Mouse (Mus musculus) CH12.LX (cell line): Measurements from ENCODE around the gene Ifit1bl2. TPM values are rescaled to one million over a fixed set of nuclear protein-coding genes. Genes with fewer than 3 reads are reported as not detected.

Experiments used
- DNase-seq: peaks from one replicate; pipeline ENCODE4 v3.0.0-alpha.2; 2013; ENCODE audit errors: extremely low read depth
- H3K27ac ChIP-seq: 2 replicates; pipeline ENCODE4 v1.5.1; 2012; ENCODE audit warnings: low read depth, mild to moderate bottlenecking, control low read depth, moderate library complexity; ENCODE audit not compliant: insufficient read depth
- H3K27me3 ChIP-seq: replicated peaks from 2 replicates; pipeline ENCODE3; 2012; ENCODE audit warnings: inconsistent platforms
- H3K36me3 ChIP-seq, 2 experiments: replicated peaks in 1 of 2; 2 replicates each; pipeline versions ENCODE3 to v1.6.1; 2012; ENCODE audit warnings: inconsistent platforms in 1 of 2, low read length in 1 of 2, mild to moderate bottlenecking in 1 of 2, mixed read lengths in 1 of 2, moderate library complexity in 1 of 2; ENCODE audit not compliant: control insufficient read depth in 1 of 2, insufficient read depth in 1 of 2
- H3K4me1 ChIP-seq, 2 experiments: 2 replicates each; pipeline ENCODE4 v1.6.1; 2012; ENCODE audit warnings: inconsistent platforms in 1 of 2, moderate library complexity in 1 of 2; ENCODE audit not compliant: insufficient read depth in 2 of 2, control insufficient read depth in 1 of 2
- H3K4me2 ChIP-seq: 2 replicates; pipeline ENCODE4 v1.6.1; 2012; ENCODE audit warnings: low read depth, mild to moderate bottlenecking, control low read depth; ENCODE audit not compliant: poor library complexity, insufficient read depth, severe bottlenecking
- H3K4me3 ChIP-seq, 3 experiments: fragments of 150-350 bp in 1 of 3; sonication (generic) in 1 of 3; replicated peaks in 1 of 3; 2 replicates each; pipeline versions ENCODE3 to v1.5.1; 2011 to 2012; ENCODE audit warnings: low read depth in 2 of 3, low read length in 2 of 3, mild to moderate bottlenecking in 2 of 3, moderate library complexity in 2 of 3, control low read depth in 1 of 3, improper control_type of control experiment in 1 of 3, inconsistent platforms in 1 of 3, mixed read lengths in 1 of 3; ENCODE audit not compliant: poor library complexity in 1 of 3
- H3K79me2 ChIP-seq: replicated peaks from 2 replicates; pipeline ENCODE4 v1.6.1; 2012; ENCODE audit warnings: mild to moderate bottlenecking, moderate library complexity; ENCODE audit not compliant: control insufficient read depth, poor library complexity, insufficient read depth, severe bottlenecking; ENCODE audit errors: extremely low read depth
- H3K9ac ChIP-seq: 2 replicates; pipeline ENCODE4 v1.6.1; 2012; ENCODE audit warnings: low read depth, mild to moderate bottlenecking, control low read depth, moderate library complexity; ENCODE audit not compliant: insufficient read depth
- H3K9me3 ChIP-seq: replicated peaks from 2 replicates; pipeline ENCODE3; 2012; ENCODE audit warnings: low read length, inconsistent platforms, mixed read lengths
- BHLHE40 ChIP-seq: IDR thresholded peaks from 2 replicates; pipeline ENCODE4 v1.6.1; 2011; ENCODE audit warnings: mild to moderate bottlenecking, low read depth, low read length, improper control_type of control experiment
- CHD1 ChIP-seq: IDR thresholded peaks from 2 replicates; pipeline ENCODE4 v1.6.1; 2012; ENCODE audit warnings: low read depth, low read length, improper control_type of control experiment, inconsistent platforms
- CHD2 ChIP-seq: IDR thresholded peaks from 2 replicates; pipeline ENCODE4 v1.6.1; 2011; ENCODE audit warnings: low read length, improper control_type of control experiment
- CTCF ChIP-seq, 2 experiments: IDR thresholded peaks in 1 of 2; conservative IDR thresholded peaks in 1 of 2; 2 replicates each; pipeline ENCODE4 v1.5.1; 2011 to 2012; ENCODE audit warnings: low read depth in 2 of 2, low read length in 2 of 2, improper control_type of control experiment in 1 of 2, inconsistent platforms in 1 of 2, mild to moderate bottlenecking in 1 of 2, moderate library complexity in 1 of 2
- E2F4 ChIP-seq: IDR thresholded peaks from 2 replicates; pipeline ENCODE4 v1.6.1; 2011; ENCODE audit warnings: low read depth, low read length, improper control_type of control experiment; ENCODE audit not compliant: insufficient replicate concordance
- ELF1 ChIP-seq: IDR thresholded peaks from 2 replicates; pipeline ENCODE4 v1.6.1; 2014; ENCODE audit warnings: low read depth, mild to moderate bottlenecking, inconsistent platforms, low read length, improper control_type of control experiment
- EP300 ChIP-seq: IDR thresholded peaks from 2 replicates; pipeline ENCODE4 v1.6.1; 2011; ENCODE audit warnings: low read length, improper control_type of control experiment
- ETS1 ChIP-seq: conservative IDR thresholded peaks from 2 replicates; pipeline ENCODE4 v1.6.1; 2012; ENCODE audit warnings: low read depth, mild to moderate bottlenecking, inconsistent platforms, low read length, improper control_type of control experiment, moderate library complexity
- GABPA ChIP-seq: IDR thresholded peaks from 2 replicates; pipeline ENCODE4 v1.6.1; 2012; ENCODE audit warnings: low read depth, low read length, improper control_type of control experiment, inconsistent platforms; ENCODE audit not compliant: insufficient replicate concordance
- HCFC1 ChIP-seq: IDR thresholded peaks from 2 replicates; pipeline ENCODE4 v1.6.1; 2012; ENCODE audit warnings: low read depth, mild to moderate bottlenecking, inconsistent platforms, low read length, improper control_type of control experiment
- IRF4 ChIP-seq: IDR thresholded peaks from 2 replicates; pipeline ENCODE4 v1.6.1; 2014; ENCODE audit warnings: low read depth, mild to moderate bottlenecking, inconsistent platforms, low read length, improper control_type of control experiment
- JUN ChIP-seq: IDR thresholded peaks from 2 replicates; pipeline ENCODE4 v1.6.1; 2011; ENCODE audit warnings: low read depth, mild to moderate bottlenecking, low read length, improper control_type of control experiment, moderate library complexity; ENCODE audit not compliant: insufficient read depth
- JUND ChIP-seq: conservative IDR thresholded peaks from 2 replicates; pipeline ENCODE4 v1.6.1; 2011; ENCODE audit warnings: low read depth, low read length, improper control_type of control experiment
- KAT2A ChIP-seq: IDR thresholded peaks from 2 replicates; pipeline ENCODE4 v1.6.1; 2012; ENCODE audit warnings: low read length, improper control_type of control experiment, inconsistent platforms; ENCODE audit not compliant: insufficient replicate concordance
- MAFK ChIP-seq: IDR thresholded peaks from 2 replicates; pipeline ENCODE4 v1.6.1; 2011; ENCODE audit warnings: low read length, improper control_type of control experiment; ENCODE audit not compliant: insufficient replicate concordance
- MAX ChIP-seq: IDR thresholded peaks from 2 replicates; pipeline ENCODE4 v1.6.1; 2011; ENCODE audit warnings: low read length, improper control_type of control experiment
- MAZ ChIP-seq: IDR thresholded peaks from 2 replicates; pipeline ENCODE4 v1.6.1; 2012; ENCODE audit warnings: low read depth, mild to moderate bottlenecking, inconsistent platforms, low read length, improper control_type of control experiment, moderate library complexity
- MEF2A ChIP-seq: IDR thresholded peaks from 2 replicates; pipeline ENCODE4 v1.6.1; 2014; ENCODE audit warnings: low read depth, mild to moderate bottlenecking, inconsistent platforms, low read length, improper control_type of control experiment, borderline replicate concordance
- MXI1 ChIP-seq: IDR thresholded peaks from 2 replicates; pipeline ENCODE4 v1.6.1; 2011; ENCODE audit warnings: mild to moderate bottlenecking, low read depth, low read length, improper control_type of control experiment
- MYC ChIP-seq: IDR thresholded peaks from 2 replicates; pipeline ENCODE4 v1.6.1; 2011; ENCODE audit warnings: low read depth, mild to moderate bottlenecking, improper control_type of control experiment, low read length
- NELFE ChIP-seq: IDR thresholded peaks from 2 replicates; pipeline ENCODE4 v1.6.1; 2011; ENCODE audit warnings: low read depth, low read length, improper control_type of control experiment
- NRF1 ChIP-seq: IDR thresholded peaks from 2 replicates; pipeline ENCODE4 v1.6.1; 2014; ENCODE audit warnings: low read depth, mild to moderate bottlenecking, inconsistent platforms, low read length, improper control_type of control experiment, moderate library complexity
- PAX5 ChIP-seq: IDR thresholded peaks from 2 replicates; pipeline ENCODE4 v1.6.1; 2012; ENCODE audit warnings: low read length, inconsistent platforms, mixed read lengths
- POLR2A ChIP-seq: IDR thresholded peaks from 2 replicates; pipeline ENCODE4 v1.6.1; 2011; ENCODE audit warnings: low read depth, mild to moderate bottlenecking, improper control_type of control experiment, low read length
- POLR2AphosphoS2 ChIP-seq: IDR thresholded peaks from 2 replicates; pipeline ENCODE4 v1.6.1; 2011; ENCODE audit warnings: low read depth, low read length, improper control_type of control experiment
- RAD21 ChIP-seq: IDR thresholded peaks from 2 replicates; pipeline ENCODE4 v1.6.1; 2011; ENCODE audit warnings: low read depth, mild to moderate bottlenecking, low read length, improper control_type of control experiment, moderate library complexity
- RCOR1 ChIP-seq: conservative IDR thresholded peaks from 2 replicates; pipeline ENCODE4 v1.6.1; 2012; ENCODE audit warnings: low read depth, mild to moderate bottlenecking, inconsistent platforms, low read length, improper control_type of control experiment
- SIN3A ChIP-seq: IDR thresholded peaks from 2 replicates; pipeline ENCODE4 v1.6.1; 2012; ENCODE audit warnings: low read length, improper control_type of control experiment, inconsistent platforms
- SMC3 ChIP-seq: IDR thresholded peaks from 2 replicates; pipeline ENCODE4 v1.6.1; 2011; ENCODE audit warnings: low read depth, low read length, improper control_type of control experiment
- TBP ChIP-seq: conservative IDR thresholded peaks from 2 replicates; pipeline ENCODE4 v1.6.1; 2011; ENCODE audit warnings: low read depth, low read length, improper control_type of control experiment
- TCF12 ChIP-seq: IDR thresholded peaks from 2 replicates; pipeline ENCODE4 v1.6.1; 2014; ENCODE audit warnings: low read depth, mild to moderate bottlenecking, inconsistent platforms, low read length, improper control_type of control experiment
- UBTF ChIP-seq: IDR thresholded peaks from 2 replicates; pipeline ENCODE4 v1.6.1; 2012; ENCODE audit warnings: low read depth, mild to moderate bottlenecking, inconsistent platforms, low read length, improper control_type of control experiment, moderate library complexity
- USF1 ChIP-seq: IDR thresholded peaks from 2 replicates; pipeline ENCODE4 v1.6.1; 2014; ENCODE audit warnings: low read depth, mild to moderate bottlenecking, inconsistent platforms, low read length, improper control_type of control experiment
- USF2 ChIP-seq: conservative IDR thresholded peaks from 2 replicates; pipeline ENCODE4 v1.6.1; 2011; ENCODE audit warnings: low read depth, low read length, improper control_type of control experiment
- ZC3H11A ChIP-seq: IDR thresholded peaks from 2 replicates; pipeline ENCODE4 v1.6.1; 2012; ENCODE audit warnings: low read depth, mild to moderate bottlenecking, inconsistent platforms, low read length, improper control_type of control experiment
- ZKSCAN1 ChIP-seq: IDR thresholded peaks from 2 replicates; pipeline ENCODE4 v1.6.1; 2012; ENCODE audit warnings: low read depth, inconsistent platforms, low read length, improper control_type of control experiment, borderline replicate concordance
- ZMIZ1 ChIP-seq: IDR thresholded peaks from 2 replicates; pipeline ENCODE4 v1.6.1; 2012; ENCODE audit warnings: low read depth, mild to moderate bottlenecking, inconsistent platforms, low read length, improper control_type of control experiment
- ZNF384 ChIP-seq: IDR thresholded peaks from 2 replicates; pipeline ENCODE4 v1.6.1; 2012; ENCODE audit warnings: low read depth, low read length, improper control_type of control experiment, inconsistent platforms
- dilution Hi-C: fragments of 300-500 bp; cut with MboI; formaldehyde crosslinking; loops from 2 replicates; pipeline ENCODE4 v1.14.3; 2020; ENCODE audit warnings: low sequenced_read_pairs; ENCODE audit not compliant: extremely low pct_unique_long_range_greater_than_20kb, extremely low pct_ligation_motif_present
- in situ Hi-C: fragments of 300-500 bp; cut with MboI; formaldehyde crosslinking; loops from 3 replicates; pipeline ENCODE4 v1.14.3; 2019; ENCODE audit warnings: low sequenced_read_pairs, low pct_ligation_motif_present, low pct_unique_long_range_greater_than_20kb, mixed read lengths
- polyA plus RNA-seq: library from polyadenylated mRNA; unstranded; fragments of >175 nt; gene quantifications from 2 replicates; pipeline ENCODE4 v1.2.1, GENCODE M21; 2012; ENCODE audit warnings: low read depth; ENCODE audit not compliant: insufficient read length
- total RNA-seq, 2 experiments: library from RNA; depleted of rRNA; stranded (reverse); fragments of 300-350 nt in 1 of 2; fragments of >200 nt in 1 of 2; gene quantifications; 2 replicates each; pipeline ENCODE4 v1.2.3; 2012 to 2014

The Ifit1bl2 gene
- not detected in 2 replicates for total RNA-seq (2012; rRNA removed)
- total RNA-seq (2014; rRNA removed): 0.08 TPM in 2 replicates
- 0.15 and 0.24 TPM in 2 replicates for polyA plus RNA-seq

DNA sequence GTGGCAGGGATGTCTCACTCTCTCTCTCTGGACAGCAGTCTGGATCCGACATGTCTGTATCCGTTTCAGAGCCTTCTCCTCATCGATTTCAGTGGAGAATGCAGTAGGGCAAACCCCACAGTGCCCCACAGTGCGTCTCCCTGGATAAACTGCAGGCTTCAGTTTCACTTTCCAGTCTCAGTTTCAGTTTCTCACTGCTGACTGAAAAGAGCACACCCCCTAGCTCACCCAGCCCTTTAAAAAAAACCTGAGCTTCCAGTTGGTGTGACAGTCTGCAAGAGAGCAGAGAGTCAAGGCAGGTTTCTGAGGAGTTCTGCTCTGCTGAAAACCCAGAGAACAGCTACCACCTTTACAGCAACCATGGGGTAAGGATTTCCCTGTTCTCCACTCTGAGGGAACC is at the start of gene Ifit1bl2, which contains the start of gene Ifit1:
Gene Ifit1bl2, minus strand, starts transcription at position 121 of the 400 bp plus-strand sequence.
Gene Ifit1, plus strand, starts transcription at position 249 of the 400 bp plus-strand sequence.
- no peaks in the 10 kb centered on the region for H3K36me3 ChIP-seq
- no peaks in the 10 kb centered on the region for H3K27me3 ChIP-seq
- peak within 1 kb of the TSS; percentile 40; the same call in 1 of the 2 replicates for H3K9ac ChIP-seq
- H3K79me2 ChIP-seq: no peaks in the 10 kb centered on the region
- peak; percentile 81 for DNase-seq
- peaks cover 4 to 26% of the 10 kb centered on the region in 2 experiments; a peak in 3 of 4 replicates for H3K4me1 ChIP-seq
- TF ChIP-seq E2F4 (no peak), RAD21 (no peak), CHD2 (no peak), SMC3 (no peak), POLR2AphosphoS2 (no peak), SIN3A (peak; percentile 69), TBP (no peak), CHD1 (no peak), NELFE (no peak), ZC3H11A (no peak), GABPA (no peak), ZNF384 (peak; percentile 92), ZKSCAN1 (no peak), TCF12 (0 out of 2 replicates have a peak, but pooled peaks have one; percentile 41), ELF1 (no peak), USF1 (no peak), USF2 (no peak), MYC (no peak), CTCF (conservative IDR thresholded peaks at IDR 0.05 in 1 of 2, IDR thresholded peaks at IDR 0.05 in 1 of 2; ENCODE audit: low read depth in 2 of 2, low read length in 2 of 2) (no peak), MAZ (peak; percentile 79; the same call in 1 of the 2 replicates), BHLHE40 (peak; percentile 60), IRF4 (peak; percentile 97), EP300 (peak; percentile 88), NRF1 (no peak), JUND (no peak), RCOR1 (peak; percentile 71), MEF2A (peak; percentile 59), PAX5 (no peak), POLR2A (no peak), MXI1 (peak; percentile 51; the same call in 1 of the 2 replicates), ZMIZ1 (no peak), ETS1 (peak; percentile 92), KAT2A (no peak), MAX (peak; percentile 26; the same call in 1 of the 2 replicates), JUN (no peak), HCFC1 (no peak; the same call in 1 of the 2 replicates), MAFK (no peak), UBTF (no peak)
- peak within 1 kb of the TSS; percentile 66 for H3K4me2 ChIP-seq
- in situ Hi-C loops (no loop called here), dilution Hi-C loops (no loop called here)
- peak within 1 kb of the TSS; percentile 21 to 52 (median 41) for H3K4me3 ChIP-seq
- no peak within 1 kb of the TSS for H3K27ac ChIP-seq
- H3K9me3 ChIP-seq: no peaks in the 10 kb centered on the region
